Mouse (Mus musculus) 3T3-L1 (cell line): Measurements from ENCODE around the gene Slco3a1.

Experiments used
- DNase-seq: peaks from one replicate; pipeline ENCODE4 v3.0.0-alpha.2; 2015; ENCODE audit warnings: low read depth, low spot score

The Slco3a1 gene

GRCm38 (mm10) chr7:74382286-74382685 is 172.3 kb downstream of the Slco3a1 start:
- peak; percentile 34 for DNase-seq

- DNase-seq, result peak; percentile 64
Observed at GRCm38 (mm10) chr7:74381881-74382281, 172.7 kb downstream of the Slco3a1 start.

- DNase-seq, result no peak
Observed at GRCm38 (mm10) chr7:74381051-74381450, 173.5 kb downstream of the Slco3a1 start.

- no peak for DNase-seq
Observed at GRCm38 (mm10) chr7:74377909-74378308, 176.7 kb downstream of the Slco3a1 start.

- DNase-seq, result peak; percentile 86
Observed at GRCm38 (mm10) chr7:74376397-74377044, 178.1 kb downstream of the Slco3a1 start.

GRCm38 (mm10) chr7:74375174-74375957 is 179.2 kb downstream of the Slco3a1 start:
- DNase-seq, result no peak

GRCm38 (mm10) chr7:74373056-74373455 is 181.5 kb downstream of the Slco3a1 start:
- DNase-seq, result no peak

GRCm38 (mm10) chr7:74372141-74372582 is 182.4 kb downstream of the Slco3a1 start:
- DNase-seq, result no peak

- DNase-seq, result no peak
Observed at GRCm38 (mm10) chr7:74371656-74372055, 182.9 kb downstream of the Slco3a1 start.

GRCm38 (mm10) chr7:74371208-74371607 is 183.4 kb downstream of the Slco3a1 start:
- peak; percentile 71 for DNase-seq

GRCm38 (mm10) chr7:74369657-74370056 is 184.9 kb downstream of the Slco3a1 start:
- peak; percentile 54 for DNase-seq

GRCm38 (mm10) chr7:74368256-74368980 is 186.2 kb downstream of the Slco3a1 start:
- no peak for DNase-seq

- DNase-seq, result peak; percentile 35
Observed at GRCm38 (mm10) chr7:74367350-74367749, 187.2 kb downstream of the Slco3a1 start.

GRCm38 (mm10) chr7:74365623-74366022 is 189.0 kb downstream of the Slco3a1 start:
- DNase-seq, result no peak

- no peak for DNase-seq
Observed at GRCm38 (mm10) chr7:74364956-74365355, 189.6 kb downstream of the Slco3a1 start.

GRCm38 (mm10) chr7:74363440-74363839 is 191.1 kb downstream of the Slco3a1 start:
- peak; percentile 56 for DNase-seq

- no peak for DNase-seq
Observed at GRCm38 (mm10) chr7:74361677-74362076, 192.9 kb downstream of the Slco3a1 start.

- DNase-seq, result peak; percentile 59
Observed at GRCm38 (mm10) chr7:74357027-74357426, 197.6 kb downstream of the Slco3a1 start.

GRCm38 (mm10) chr7:74354527-74355256 is 199.9 kb downstream of the Slco3a1 start:
- peak; percentile 81 for DNase-seq

GRCm38 (mm10) chr7:74353707-74354468 is 200.7 kb downstream of the Slco3a1 start:
- no peak for DNase-seq

GRCm38 (mm10) chr7:74353240-74353639 is 201.3 kb downstream of the Slco3a1 start:
- DNase-seq, result no peak
